Mouse (Mus musculus) lung, adult 2 months (tissue): ENCODE data around the gene Ncapd2.

Experiments
- CTCF ChIP-seq: fragments of 200-500 bp; IDR thresholded peaks from 2 replicates; pipeline ENCODE4 v1.5.1; 2011; ENCODE audit warnings: mild to moderate bottlenecking, low read length, control low read depth; ENCODE audit not compliant: insufficient read depth
- POLR2A ChIP-seq: fragments of 200-500 bp; IDR thresholded peaks from 2 replicates; pipeline ENCODE4 v1.6.1; 2011; ENCODE audit warnings: low read depth, mild to moderate bottlenecking, control low read depth, low read length, borderline replicate concordance; ENCODE audit errors: extremely low read depth

GRCm38 (mm10) chr6:125237421-125237820 lies 45.9 kb upstream of the Ncapd2 start:
- no peak for TF ChIP-seq POLR2A
- TF ChIP-seq CTCF, result no peak
